Mouse (Mus musculus): ENCODE measurements at regions not wholly inside any gene's neighbourhood (a gene's known extent, or its start where the extent isn't known, plus 50 kb on each side); places are given as distances from the start of the nearest gene placed in this dataset.

- TF ChIP-seq MYOD1 (IDR thresholded peaks at IDR 0.05; ENCODE audit: control insufficient read depth in 1 of 3, insufficient read length in 2 of 3, low read depth in 2 of 3) = no peak
- TF ChIP-seq SRF (IDR thresholded peaks at IDR 0.05; ENCODE audit: control insufficient read depth, insufficient read length, low read depth) = no peak
Measured at GRCm38 (mm10) chr13:51041121-51041520, 59.6 kb upstream of the Spin1 start.

All from myocyte (in vitro differentiated cells).